Mouse (Mus musculus): ENCODE data around the gene Def6. TPM values are rescaled to one million over a fixed set of nuclear protein-coding genes. Genes with fewer than 3 reads are reported as not detected.

Def6 gene
- polyA plus RNA-seq, 1 experiment from 2014 or later = 3.7 TPM

- Histone ChIP-seq H3K4me3 (no peak overlapping the region), H3K27me3 (no peaks in the 10 kb centered on the region), H3K27ac (replicated peaks) (no peak overlapping the region), H3K4me1 (peaks cover 13% of the 10 kb centered on the region; the same call in 1 of the 2 replicates), H3K9ac (replicated peaks) (no peak overlapping the region), H3K36me3 (no peaks in the 10 kb centered on the region), H3K9me3 (peaks cover 6% of the 10 kb centered on the region; the same call in 1 of the 2 replicates), H3K4me2 (replicated peaks) (no peak overlapping the region)
- ATAC-seq (ENCODE audit: low FRiP score, low read depth) = no peak
- WGBS = 86% methylated on average over 11 of the region's 11 CpGs
Measured at GRCm38 (mm10) chr17:28261795-28262194, 54.2 kb downstream of the Def6 start.

GRCm38 (mm10) chr17:28263181-28263894 lies 55.8 kb downstream of the Def6 start:
- no peaks in the 10 kb centered on the region for H3K36me3 ChIP-seq
- WGBS = 71% methylated on average over 13 of the region's 13 CpGs
- H3K4me3 ChIP-seq = no peak overlapping the region
- peaks cover 6% of the 10 kb centered on the region; the same call in 1 of the 2 replicates for H3K9me3 ChIP-seq
- H3K9ac ChIP-seq (replicated peaks) = no peak overlapping the region
- ATAC-seq (ENCODE audit: low FRiP score, low read depth) = no peak
- no peaks in the 10 kb centered on the region for H3K27me3 ChIP-seq
- peaks cover 4% of the 10 kb centered on the region; the same call in 1 of the 2 replicates for H3K4me1 ChIP-seq
- H3K4me2 ChIP-seq (replicated peaks) = no peak overlapping the region
- H3K27ac ChIP-seq (replicated peaks) = no peak overlapping the region

- no peak overlapping the region for H3K27ac ChIP-seq (replicated peaks)
- no peak overlapping the region for H3K4me3 ChIP-seq
- H3K9me3 ChIP-seq = no peaks in the 10 kb centered on the region
- no peaks in the 10 kb centered on the region for H3K27me3 ChIP-seq
- no peaks in the 10 kb centered on the region for H3K36me3 ChIP-seq
- H3K4me1 ChIP-seq = peaks cover 4% of the 10 kb centered on the region; the same call in 1 of the 2 replicates
- WGBS = 88% methylated on average over 5 of the region's 5 CpGs
- H3K4me2 ChIP-seq (replicated peaks) = no peak overlapping the region
- H3K9ac ChIP-seq (replicated peaks) = no peak overlapping the region
- no peak for ATAC-seq (ENCODE audit: low FRiP score, low read depth)
Measured at GRCm38 (mm10) chr17:28267251-28267650, 59.7 kb downstream of the Def6 start.

GRCm38 (mm10) chr17:28270165-28270564 lies 62.6 kb downstream of the Def6 start:
- Histone ChIP-seq H3K4me3 (no peak overlapping the region), H3K36me3 (no peaks in the 10 kb centered on the region), H3K4me2 (replicated peaks) (no peak overlapping the region), H3K4me1 (no peaks in the 10 kb centered on the region), H3K27me3 (no peaks in the 10 kb centered on the region), H3K9ac (replicated peaks) (no peak overlapping the region), H3K27ac (replicated peaks) (no peak overlapping the region), H3K9me3 (no peaks in the 10 kb centered on the region)
- no peak for ATAC-seq (ENCODE audit: low FRiP score, low read depth)
- WGBS = 81% methylated on average over 13 of the region's 13 CpGs

GRCm38 (mm10) chr17:28271537-28272266 lies 64.1 kb downstream of the Def6 start:
- Histone ChIP-seq H3K4me3 (no peak overlapping the region), H3K4me1 (no peaks in the 10 kb centered on the region), H3K9ac (replicated peaks) (no peak overlapping the region), H3K27ac (replicated peaks) (no peak overlapping the region), H3K27me3 (no peaks in the 10 kb centered on the region), H3K9me3 (no peaks in the 10 kb centered on the region), H3K4me2 (replicated peaks) (no peak overlapping the region), H3K36me3 (no peaks in the 10 kb centered on the region)
- no peak for ATAC-seq (ENCODE audit: low FRiP score, low read depth)
- WGBS = 83% methylated on average over 12 of the region's 12 CpGs

- 87% methylated on average over 9 of the region's 9 CpGs for WGBS
- H3K4me1 ChIP-seq = no peaks in the 10 kb centered on the region
- no peak overlapping the region for H3K4me2 ChIP-seq (replicated peaks)
- no peak overlapping the region for H3K4me3 ChIP-seq
- ATAC-seq (ENCODE audit: low FRiP score, low read depth) = no peak
- no peaks in the 10 kb centered on the region for H3K27me3 ChIP-seq
- no peaks in the 10 kb centered on the region for H3K9me3 ChIP-seq
- no peak overlapping the region for H3K27ac ChIP-seq (replicated peaks)
- no peaks in the 10 kb centered on the region for H3K36me3 ChIP-seq
- H3K9ac ChIP-seq (replicated peaks) = no peak overlapping the region
Measured at GRCm38 (mm10) chr17:28272281-28272680, 64.7 kb downstream of the Def6 start.

- ATAC-seq (ENCODE audit: low FRiP score, low read depth) = no peak
Measured at GRCm38 (mm10) chr17:28272837-28273236, 65.3 kb downstream of the Def6 start.

GRCm38 (mm10) chr17:28274739-28275138 lies 67.2 kb downstream of the Def6 start:
- ATAC-seq (ENCODE audit: low FRiP score, low read depth) = no peak
- no peaks in the 10 kb centered on the region for H3K9me3 ChIP-seq
- no peak overlapping the region for H3K4me2 ChIP-seq (replicated peaks)

More at GRCm38 (mm10) chr17:28272837-28273236, 65.3 kb downstream of the Def6 start:
- no peak overlapping the region for H3K4me3 ChIP-seq
- no peaks in the 10 kb centered on the region for H3K27me3 ChIP-seq
- WGBS = 89% methylated on average over 6 of the region's 6 CpGs
- no peak overlapping the region for H3K4me2 ChIP-seq (replicated peaks)
- H3K9ac ChIP-seq (replicated peaks) = no peak overlapping the region
- H3K4me1 ChIP-seq = no peaks in the 10 kb centered on the region
- H3K27ac ChIP-seq (replicated peaks) = no peak overlapping the region
- no peaks in the 10 kb centered on the region for H3K36me3 ChIP-seq
- H3K9me3 ChIP-seq = no peaks in the 10 kb centered on the region

GRCm38 (mm10) chr17:28277226-28277625 lies 69.6 kb downstream of the Def6 start:
- ATAC-seq (ENCODE audit: low FRiP score, low read depth) = no peak
- Histone ChIP-seq H3K4me2 (replicated peaks) (no peak overlapping the region), H3K4me1 (peaks cover 13% of the 10 kb centered on the region; the same call in 1 of the 2 replicates), H3K9ac (replicated peaks) (no peak overlapping the region), H3K36me3 (no peaks in the 10 kb centered on the region), H3K27me3 (no peaks in the 10 kb centered on the region), H3K4me3 (no peak overlapping the region), H3K27ac (replicated peaks) (no peak overlapping the region), H3K9me3 (no peaks in the 10 kb centered on the region)
- WGBS = 89% methylated on average over 14 of the region's 14 CpGs

More at GRCm38 (mm10) chr17:28274739-28275138, 67.2 kb downstream of the Def6 start:
- Histone ChIP-seq H3K27ac (replicated peaks) (no peak overlapping the region), H3K4me3 (no peak overlapping the region), H3K27me3 (no peaks in the 10 kb centered on the region), H3K9ac (replicated peaks) (no peak overlapping the region), H3K4me1 (peaks cover 4% of the 10 kb centered on the region; the same call in 1 of the 2 replicates), H3K36me3 (no peaks in the 10 kb centered on the region)
- WGBS = 80% methylated on average over 3 of the region's 3 CpGs

GRCm38 (mm10) chr17:28277721-28278120 lies 70.1 kb downstream of the Def6 start:
- no peak for ATAC-seq (ENCODE audit: low FRiP score, low read depth)
- Histone ChIP-seq H3K4me1 (peaks cover 13% of the 10 kb centered on the region; the same call in 1 of the 2 replicates), H3K27me3 (no peaks in the 10 kb centered on the region), H3K9ac (replicated peaks) (no peak overlapping the region), H3K9me3 (no peaks in the 10 kb centered on the region), H3K27ac (replicated peaks) (no peak overlapping the region), H3K4me2 (replicated peaks) (no peak overlapping the region), H3K36me3 (no peaks in the 10 kb centered on the region), H3K4me3 (no peak overlapping the region)
- 69% methylated on average over 10 of the region's 10 CpGs for WGBS

GRCm38 (mm10) chr17:28278156-28278555 lies 70.6 kb downstream of the Def6 start:
- no peaks in the 10 kb centered on the region for H3K36me3 ChIP-seq
- no peak overlapping the region for H3K9ac ChIP-seq (replicated peaks)
- no peaks in the 10 kb centered on the region for H3K27me3 ChIP-seq
- no peak for ATAC-seq (ENCODE audit: low FRiP score, low read depth)
- WGBS = 95% methylated on average over 2 of the region's 3 CpGs
- H3K27ac ChIP-seq (replicated peaks) = no peak overlapping the region
- no peaks in the 10 kb centered on the region for H3K9me3 ChIP-seq
- H3K4me3 ChIP-seq = no peak overlapping the region
- H3K4me1 ChIP-seq = peaks cover 13% of the 10 kb centered on the region; the same call in 1 of the 2 replicates
- no peak overlapping the region for H3K4me2 ChIP-seq (replicated peaks)

All from midbrain, embryonic 12.5 days (tissue).